Mouse (Mus musculus) forebrain, embryonic 15.5 days (tissue): ENCODE results near the gene Tnfrsf13b. TPM values are rescaled to one million over a fixed set of nuclear protein-coding genes. Genes with fewer than 3 reads are reported as not detected.
"Not testable (repeated sequence)": the region's sequence is repeated elsewhere in the genome, so short reads cannot be mapped to it uniquely, and the experiment has no call there.

Source experiments
- ATAC-seq: fragments of 200-750 bp; cut with Nextera tagmentation; replicated peaks from 2 replicates; pipeline ENCODE4 v1.8.0; 2017; ENCODE audit warnings: mild to moderate bottlenecking, moderate TSS enrichment, moderate library complexity
- H3K27ac ChIP-seq: fragments of 300-500 bp; sonication (generic); replicated peaks from 2 replicates; pipeline ENCODE4 v1.5.1; 2015; ENCODE audit warnings: mild to moderate bottlenecking, inconsistent platforms
- H3K27me3 ChIP-seq: fragments of 300-500 bp; sonication (generic); 2 replicates; pipeline ENCODE4 v1.6.1; 2015; ENCODE audit warnings: inconsistent platforms
- H3K36me3 ChIP-seq: fragments of 300-500 bp; sonication (generic); 2 replicates; pipeline ENCODE4 v1.6.1; 2015; ENCODE audit warnings: mild to moderate bottlenecking, inconsistent platforms
- H3K4me1 ChIP-seq: fragments of 300-500 bp; sonication (generic); 2 replicates; pipeline ENCODE4 v1.6.1; 2015; ENCODE audit warnings: inconsistent platforms
- H3K4me2 ChIP-seq: fragments of 300-500 bp; sonication (generic); replicated peaks from 2 replicates; pipeline ENCODE4 v1.6.1; 2015; ENCODE audit warnings: mild to moderate bottlenecking, inconsistent platforms
- H3K4me3 ChIP-seq: fragments of 300-500 bp; sonication (generic); 2 replicates; pipeline ENCODE4 v1.5.1; 2015; ENCODE audit warnings: mild to moderate bottlenecking, inconsistent platforms
- H3K9ac ChIP-seq: fragments of 300-500 bp; sonication (generic); replicated peaks from 2 replicates; pipeline ENCODE4 v1.6.1; 2015; ENCODE audit warnings: mild to moderate bottlenecking, inconsistent platforms
- H3K9me3 ChIP-seq: fragments of 300-500 bp; sonication (generic); 2 replicates; pipeline ENCODE4 v1.6.1; 2016; ENCODE audit warnings: inconsistent platforms
- WGBS: fragments of 180-500 bp; shearing (Covaris S2); methylation state at CpG from one replicate; pipeline ENCODE4 v1.1.7; 2015; ENCODE audit warnings: mixed read lengths; 5-methylcytosine and 5-hydroxymethylcytosine counted together
- polyA plus RNA-seq: library from polyadenylated mRNA; unstranded; fragments of >200 nt; fragmentation: Nextera tagmentation; extraction: Ambion mirVana; gene quantifications from 2 replicates; pipeline ENCODE4 v1.2.1, GENCODE M21; 2015

Gene Tnfrsf13b
- polyA plus RNA-seq, 1 experiment from 2014 or later, result 0.78 TPM

DNA sequence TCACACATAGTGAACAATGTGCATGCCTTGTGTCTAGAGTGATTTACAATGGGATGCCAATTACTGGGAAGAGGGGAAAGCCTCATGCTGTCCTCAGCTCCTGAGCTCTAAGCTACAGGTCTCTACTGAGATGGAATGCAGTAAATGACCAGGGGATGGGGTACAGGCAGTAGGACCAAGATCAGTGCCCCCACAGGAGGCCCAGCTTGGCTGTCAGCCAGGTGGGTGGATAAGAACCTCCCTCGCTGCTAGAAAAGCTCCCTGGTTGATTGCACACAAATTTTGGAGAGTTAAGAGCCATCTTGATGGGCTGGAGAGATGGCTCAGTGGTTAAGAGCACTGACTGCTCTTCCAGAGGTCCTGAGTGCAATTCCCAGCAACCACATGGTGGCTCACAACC lies 15.6 kb upstream of the Tnfrsf13b start:
- Histone ChIP-seq H3K9ac (no peak overlapping the region), H3K4me2 (no peak overlapping the region), H3K4me3 (no peak overlapping the region), H3K36me3 (no peaks in the 10 kb centered on the region), H3K4me1 (no peaks in the 10 kb centered on the region), H3K27ac (no peak overlapping the region), H3K9me3 (no peaks in the 10 kb centered on the region), H3K27me3 (no peaks in the 10 kb centered on the region)
- 38% methylated on average over 1 of the region's 1 CpGs for WGBS
- no peak for ATAC-seq

DNA sequence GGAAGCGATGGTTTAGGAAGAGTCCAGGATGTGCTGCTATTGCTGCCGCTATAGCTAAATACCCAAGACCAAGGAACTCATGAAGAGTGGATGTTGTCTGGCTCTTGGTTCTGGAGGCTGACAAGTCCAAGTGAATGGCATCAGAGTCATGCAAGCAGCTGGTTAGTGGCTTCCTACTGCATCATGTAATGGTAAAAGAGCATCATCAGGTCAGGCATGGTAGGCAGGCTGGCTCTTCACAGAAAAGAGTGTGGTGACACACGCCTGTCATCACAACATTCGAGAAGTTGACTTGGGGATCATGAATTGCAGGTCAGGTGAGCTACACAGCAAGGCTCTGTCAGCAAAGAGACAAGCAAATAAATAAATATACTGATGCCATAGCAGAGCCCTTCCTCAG lies 15.1 kb upstream of the Tnfrsf13b start:
- H3K27ac ChIP-seq, result no peak overlapping the region
- H3K36me3 ChIP-seq, result no peaks in the 10 kb centered on the region
- no peak for ATAC-seq
- WGBS, result 93% methylated on average over 4 of the region's 4 CpGs
- no peaks in the 10 kb centered on the region for H3K27me3 ChIP-seq
- no peak overlapping the region for H3K4me2 ChIP-seq
- no peaks in the 10 kb centered on the region for H3K4me1 ChIP-seq
- H3K9ac ChIP-seq, result no peak overlapping the region
- no peak overlapping the region for H3K4me3 ChIP-seq
- no peaks in the 10 kb centered on the region for H3K9me3 ChIP-seq

DNA sequence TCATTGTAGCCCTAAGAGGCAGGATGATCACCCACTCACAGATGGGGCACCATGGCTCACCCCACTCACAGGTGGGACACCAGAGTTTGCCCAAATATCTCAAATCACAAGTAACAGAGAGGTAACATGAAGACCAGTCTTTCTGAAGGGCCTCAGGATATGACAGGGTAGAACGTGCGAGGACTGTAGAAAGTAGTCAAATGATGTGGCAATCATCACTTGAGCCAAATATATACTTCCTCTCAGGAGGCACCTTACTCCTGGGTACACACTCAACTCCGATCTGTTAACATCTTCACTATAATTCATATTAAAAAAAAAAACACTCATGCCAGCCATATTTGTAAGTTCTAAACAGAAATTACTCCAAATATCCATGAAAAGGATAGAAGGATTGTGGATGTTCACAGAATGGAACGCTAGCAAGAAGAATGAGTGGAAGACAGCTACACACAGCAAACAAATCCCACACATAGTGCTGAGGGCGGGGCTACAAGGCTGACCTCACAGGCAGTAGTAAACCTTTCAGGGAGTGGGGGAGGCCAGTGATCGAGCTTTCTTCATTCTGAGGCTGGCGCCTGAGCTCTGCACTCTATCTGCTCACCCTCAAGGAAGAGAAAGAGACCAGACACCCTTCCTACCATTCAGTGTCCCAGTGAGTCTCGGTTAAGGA lies 14.1 kb upstream of the Tnfrsf13b start:
- Histone ChIP-seq H3K4me2 (no peak overlapping the region), H3K36me3 (no peaks in the 10 kb centered on the region), H3K27me3 (no peaks in the 10 kb centered on the region), H3K4me3 (no peak overlapping the region), H3K27ac (no peak overlapping the region), H3K9ac (no peak overlapping the region), H3K9me3 (no peaks in the 10 kb centered on the region), H3K4me1 (no peaks in the 10 kb centered on the region)
- ATAC-seq, result no peak
- 86% methylated on average over 8 of the region's 8 CpGs for WGBS

DNA sequence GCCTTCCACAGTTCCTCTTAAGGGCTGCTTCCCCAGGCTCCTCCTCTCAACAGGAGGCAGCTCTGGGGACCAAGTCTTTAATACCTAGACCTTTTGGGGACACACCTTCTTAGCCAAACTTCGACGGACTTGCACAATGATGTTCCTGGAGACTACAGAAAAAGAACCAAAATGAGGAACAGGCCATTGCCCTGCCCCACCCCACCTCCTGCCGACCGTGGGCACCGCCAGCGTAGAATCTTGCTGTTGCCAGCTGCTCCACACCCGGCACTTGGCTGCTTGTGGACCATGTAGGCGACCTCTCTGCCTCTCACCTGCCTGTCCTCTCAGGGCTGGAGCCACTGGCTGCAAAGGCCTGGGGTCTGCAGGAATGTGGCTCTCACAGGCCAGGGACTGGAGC lies 10.3 kb upstream of the Tnfrsf13b start:
- H3K4me1 ChIP-seq, result no peaks in the 10 kb centered on the region
- H3K9ac ChIP-seq, result no peak overlapping the region
- H3K4me3 ChIP-seq, result no peak overlapping the region
- WGBS, result 68% methylated on average over 8 of the region's 8 CpGs
- no peaks in the 10 kb centered on the region for H3K9me3 ChIP-seq
- no peaks in the 10 kb centered on the region for H3K27me3 ChIP-seq
- H3K36me3 ChIP-seq, result no peaks in the 10 kb centered on the region
- no peak overlapping the region for H3K27ac ChIP-seq
- ATAC-seq, result no peak
- no peak overlapping the region for H3K4me2 ChIP-seq

DNA sequence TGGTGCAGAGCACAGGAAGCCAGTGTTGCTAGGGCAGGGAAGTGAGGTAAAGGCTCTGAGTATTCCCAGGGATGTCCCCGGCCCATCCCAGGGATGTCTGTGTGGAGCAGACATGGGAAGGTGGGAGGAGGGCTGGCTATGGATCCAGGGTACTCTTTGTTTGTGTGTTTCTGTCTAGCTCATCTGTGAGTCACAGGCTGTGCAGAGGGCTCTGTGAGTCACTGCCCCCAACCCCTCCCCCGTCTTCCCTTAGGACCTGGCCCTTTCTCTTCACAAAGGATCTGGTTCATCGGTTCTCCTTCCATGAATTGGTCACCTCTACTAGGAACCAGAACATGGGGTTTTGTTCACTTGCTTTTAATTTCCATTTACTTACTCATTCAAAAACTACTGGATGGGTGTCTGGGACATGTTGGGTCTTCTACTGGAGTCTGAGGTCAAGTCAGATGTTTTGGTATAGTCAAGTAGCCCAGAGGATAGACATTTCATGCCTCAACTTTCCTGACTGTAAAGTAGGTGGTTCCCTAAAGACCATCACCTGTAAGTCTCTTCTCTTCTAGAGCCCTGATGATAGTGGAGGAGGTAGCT lies 6.5 kb upstream of the Tnfrsf13b start:
- 90% methylated on average over 3 of the region's 3 CpGs for WGBS
- H3K36me3 ChIP-seq, result no peaks in the 10 kb centered on the region
- H3K4me2 ChIP-seq, result no peak overlapping the region
- no peak overlapping the region for H3K27ac ChIP-seq
- no peaks in the 10 kb centered on the region for H3K4me1 ChIP-seq
- H3K27me3 ChIP-seq, result no peaks in the 10 kb centered on the region
- ATAC-seq, result no peak
- H3K4me3 ChIP-seq, result no peak overlapping the region
- no peaks in the 10 kb centered on the region for H3K9me3 ChIP-seq
- no peak overlapping the region for H3K9ac ChIP-seq

DNA sequence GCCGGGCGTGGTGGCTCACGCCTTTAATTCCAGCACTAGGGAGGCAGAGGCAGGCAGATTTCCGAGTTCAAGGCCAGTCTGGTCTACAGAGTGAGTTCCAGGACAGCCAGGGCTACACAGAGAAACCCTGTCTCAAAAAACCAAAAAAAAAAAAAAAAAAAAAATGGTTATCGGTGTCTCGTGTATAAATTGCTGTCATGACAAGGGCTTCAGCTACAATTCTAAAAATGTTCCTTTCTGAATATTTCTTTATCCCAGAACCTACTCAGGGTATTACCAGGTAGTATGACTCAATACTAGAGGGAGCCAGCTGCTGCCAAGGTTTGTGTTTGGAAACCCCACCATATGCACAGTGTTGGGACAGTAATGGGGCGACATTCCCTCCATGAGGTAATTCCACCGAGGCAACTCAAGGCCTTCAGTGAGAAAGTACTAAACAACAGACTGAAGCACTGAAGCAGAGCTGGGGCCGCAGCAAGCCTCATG lies 4.2 kb upstream of the Tnfrsf13b start:
- no peaks in the 10 kb centered on the region for H3K27me3 ChIP-seq
- no peak overlapping the region for H3K27ac ChIP-seq
- no peaks in the 10 kb centered on the region for H3K36me3 ChIP-seq
- no peak overlapping the region for H3K4me3 ChIP-seq
- H3K4me1 ChIP-seq, result no peaks in the 10 kb centered on the region
- WGBS, result 89% methylated on average over 9 of the region's 9 CpGs
- H3K4me2 ChIP-seq, result no peak overlapping the region
- no peak for ATAC-seq
- no peak overlapping the region for H3K9ac ChIP-seq
- no peaks in the 10 kb centered on the region for H3K9me3 ChIP-seq

DNA sequence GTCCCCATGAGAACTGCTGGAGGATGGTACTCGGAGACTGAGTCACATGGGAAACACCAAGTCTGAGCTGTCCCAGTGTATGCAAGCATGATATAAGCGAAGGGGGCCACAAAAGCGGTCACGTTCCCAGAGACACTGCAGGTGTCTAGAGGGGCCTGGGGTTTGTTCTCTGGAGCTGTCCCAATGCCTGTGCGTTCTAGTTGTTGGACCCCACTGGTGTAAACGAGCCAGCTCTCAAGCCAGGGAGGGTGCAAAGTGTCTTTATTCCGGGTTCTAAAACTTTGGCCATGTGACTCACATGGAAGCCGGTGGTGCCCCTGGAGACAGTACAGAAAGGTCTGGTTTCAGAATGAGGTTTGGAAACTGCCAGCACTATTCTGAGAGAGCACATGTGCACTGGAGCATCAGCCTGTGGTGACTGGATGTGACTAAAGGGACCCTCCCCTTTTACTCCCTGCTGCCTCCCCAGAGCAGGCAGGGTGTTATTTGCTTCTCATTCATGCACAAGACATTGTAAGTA lies 3.7 kb upstream of the Tnfrsf13b start:
- Histone ChIP-seq H3K9ac (no peak overlapping the region), H3K27me3 (no peaks in the 10 kb centered on the region), H3K27ac (no peak overlapping the region), H3K4me3 (no peak overlapping the region), H3K4me1 (no peaks in the 10 kb centered on the region), H3K4me2 (no peak overlapping the region), H3K36me3 (no peaks in the 10 kb centered on the region), H3K9me3 (no peaks in the 10 kb centered on the region)
- ATAC-seq, result no peak
- 89% methylated on average over 8 of the region's 8 CpGs for WGBS

DNA sequence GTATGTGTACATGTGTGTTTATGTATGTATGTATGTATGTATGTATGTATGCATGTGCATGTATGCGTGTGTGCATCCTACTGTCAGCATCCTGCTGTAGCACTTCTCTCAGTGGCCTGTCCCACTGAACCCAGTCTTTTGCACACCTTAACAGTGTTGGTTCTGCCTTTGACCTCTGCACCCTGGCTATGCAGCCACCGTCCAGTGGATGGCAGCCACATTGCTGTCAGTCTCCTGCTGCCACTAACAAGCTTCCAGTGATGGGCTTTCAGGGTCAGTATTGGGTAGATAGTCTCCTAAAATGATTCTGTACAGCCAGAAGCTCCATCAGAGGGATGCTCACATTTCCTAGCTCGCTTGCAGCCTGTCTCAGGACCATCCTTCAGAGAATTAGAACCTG lies 2.7 kb upstream of the Tnfrsf13b start:
- WGBS, result 69% methylated on average over 3 of the region's 3 CpGs
- Histone ChIP-seq H3K4me1 (no peaks in the 10 kb centered on the region), H3K4me2 (no peak overlapping the region), H3K9me3 (no peaks in the 10 kb centered on the region), H3K9ac (no peak overlapping the region), H3K27me3 (no peaks in the 10 kb centered on the region), H3K27ac (no peak overlapping the region), H3K36me3 (no peaks in the 10 kb centered on the region), H3K4me3 (no peak overlapping the region)
- no peak for ATAC-seq

DNA sequence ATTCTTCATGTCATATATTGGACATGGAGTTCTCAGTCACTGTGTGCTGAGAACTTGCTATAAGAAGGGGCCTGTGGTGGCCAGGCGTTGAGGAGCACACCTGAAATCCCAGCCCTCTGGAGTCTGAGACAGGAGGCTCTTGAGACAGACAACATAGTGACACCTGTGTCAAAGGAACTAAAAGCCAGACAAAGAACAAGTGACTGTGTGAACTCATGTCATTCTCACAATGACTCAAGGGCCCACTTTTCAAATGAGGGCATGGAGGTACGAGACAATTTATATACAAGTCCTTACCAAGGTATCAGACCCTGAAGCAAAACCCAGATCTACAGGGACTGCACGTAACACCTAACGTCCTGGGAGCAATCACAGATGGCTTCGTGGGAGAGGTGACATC lies 585 bp upstream of the Tnfrsf13b start:
- H3K27me3 ChIP-seq, result no peaks in the 10 kb centered on the region
- WGBS, result 85% methylated on average over 5 of the region's 5 CpGs
- no peak overlapping the region for H3K4me3 ChIP-seq
- ATAC-seq, result no peak
- H3K27ac ChIP-seq, result no peak overlapping the region
- H3K4me1 ChIP-seq, result no peaks in the 10 kb centered on the region
- H3K4me2 ChIP-seq, result no peak overlapping the region
- H3K36me3 ChIP-seq, result no peaks in the 10 kb centered on the region
- H3K9ac ChIP-seq, result no peak overlapping the region
- no peaks in the 10 kb centered on the region for H3K9me3 ChIP-seq

DNA sequence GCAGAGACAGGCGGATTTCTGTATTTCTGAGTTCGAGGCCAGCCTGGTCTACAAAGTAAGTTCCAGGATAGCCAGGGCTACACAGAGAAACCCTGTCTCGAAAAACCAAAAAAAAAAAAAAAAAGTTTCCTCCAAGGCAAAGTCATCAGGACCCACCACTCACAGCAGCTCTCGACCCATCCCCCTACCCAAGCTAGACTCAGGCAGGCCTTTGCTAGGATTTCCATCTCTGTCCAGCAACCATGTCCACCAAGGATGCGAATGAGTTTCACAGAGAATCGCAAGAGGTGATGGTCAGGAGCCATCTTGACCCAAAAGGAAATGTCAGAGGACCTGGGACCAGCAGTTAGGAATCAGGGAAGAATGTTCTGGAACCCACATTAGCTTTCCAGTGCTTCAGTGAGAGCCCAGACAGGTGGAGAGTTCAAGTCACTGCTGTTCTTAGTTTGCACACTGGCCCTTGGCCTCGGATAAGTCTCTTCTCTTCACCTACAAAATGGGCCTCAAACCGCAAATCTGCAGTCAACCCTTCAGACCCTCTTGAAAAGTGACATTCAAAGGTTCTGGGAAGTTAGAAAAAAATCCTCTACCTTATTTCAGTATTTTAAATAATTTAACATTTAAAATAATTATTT lies 983 bp downstream of the Tnfrsf13b start:
- no peak overlapping the region for H3K4me3 ChIP-seq
- H3K27ac ChIP-seq, result no peak overlapping the region
- no peak for ATAC-seq
- H3K9me3 ChIP-seq, result no peaks in the 10 kb centered on the region
- H3K4me1 ChIP-seq, result no peaks in the 10 kb centered on the region
- 92% methylated on average over 8 of the region's 8 CpGs for WGBS
- no peaks in the 10 kb centered on the region for H3K36me3 ChIP-seq
- H3K9ac ChIP-seq, result no peak overlapping the region
- H3K4me2 ChIP-seq, result no peak overlapping the region
- H3K27me3 ChIP-seq, result no peaks in the 10 kb centered on the region

DNA sequence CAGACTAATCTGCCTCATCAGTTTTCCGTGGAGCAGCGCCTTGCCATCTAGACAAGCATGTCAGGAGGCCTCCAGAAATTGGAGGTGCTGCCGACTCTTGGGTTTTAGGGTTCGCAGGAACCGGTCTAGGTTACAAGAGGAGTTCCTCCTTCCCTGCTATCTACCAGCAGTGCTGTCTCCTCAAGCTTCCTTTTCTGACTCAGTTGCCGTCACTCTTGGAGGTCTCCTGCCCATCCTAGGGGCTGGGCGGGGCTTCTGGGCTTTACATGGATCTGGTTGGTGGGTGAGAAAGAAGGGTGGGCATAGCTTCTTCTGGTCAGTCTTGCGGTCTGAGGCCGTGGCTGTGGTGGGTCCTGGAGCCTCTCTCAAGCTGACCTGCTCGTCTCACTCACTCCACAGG lies 2.8 kb downstream of the Tnfrsf13b start:
- Histone ChIP-seq H3K27me3 (no peaks in the 10 kb centered on the region), H3K4me3 (no peak overlapping the region), H3K4me1 (no peaks in the 10 kb centered on the region), H3K4me2 (no peak overlapping the region), H3K9ac (no peak overlapping the region), H3K9me3 (no peaks in the 10 kb centered on the region), H3K36me3 (no peaks in the 10 kb centered on the region), H3K27ac (no peak overlapping the region)
- WGBS, result 60% methylated on average over 10 of the region's 10 CpGs
- ATAC-seq, result no peak

DNA sequence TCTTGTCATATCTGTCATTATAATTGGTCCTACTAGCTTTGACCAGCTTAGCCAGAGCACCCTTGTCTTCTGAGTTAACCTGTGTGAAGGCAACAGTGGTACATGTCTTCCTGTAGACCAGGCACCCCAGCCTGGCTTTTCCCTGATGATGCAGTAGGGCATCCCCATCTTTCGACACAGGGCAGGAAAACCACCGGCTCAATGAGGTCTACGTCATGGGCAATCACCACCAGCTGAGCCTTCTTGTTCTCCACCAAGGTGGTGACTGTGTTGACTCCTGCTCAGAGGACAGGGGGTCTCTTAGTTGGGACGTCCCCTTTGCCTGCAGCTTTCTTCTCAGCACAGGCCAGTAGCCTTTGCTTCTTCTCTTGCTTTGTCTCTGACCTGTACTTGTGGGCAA lies 4.1 kb downstream of the Tnfrsf13b start:
- not testable (repeated sequence) for H3K4me3 ChIP-seq, H3K9me3 ChIP-seq, H3K27me3 ChIP-seq, H3K9ac ChIP-seq, H3K4me1 ChIP-seq, H3K27ac ChIP-seq, ATAC-seq, H3K36me3 ChIP-seq, H3K4me2 ChIP-seq
- 85% methylated on average over 4 of the region's 4 CpGs for WGBS
